Mouse (Mus musculus): ENCODE measurements at regions not wholly inside any gene's neighbourhood (a gene's known extent, or its start where the extent isn't known, plus 50 kb on each side); places are given as distances from the start of the nearest gene placed in this dataset.

- Histone ChIP-seq H3K4me3 (ENCODE audit: extremely low read depth, insufficient read depth, insufficient read length) (no peak overlapping the region), H3K27ac (ENCODE audit: insufficient read depth, low read length) (no peak overlapping the region), H3K27me3 (ENCODE audit: control insufficient read depth, insufficient read depth, low read length) (no peaks in the 10 kb centered on the region), H3K36me3 (ENCODE audit: control insufficient read depth, insufficient read depth, low read length) (no peaks in the 10 kb centered on the region), H3K4me1 (ENCODE audit: control insufficient read depth, insufficient read depth, insufficient read length) (no peaks in the 10 kb centered on the region)
- DNase-seq (ENCODE audit: low read depth in 1 of 2, low spot score in 2 of 2): no peak
- 69% methylated on average over 6 of the region's 6 CpGs for whole genome bisulfite sequencing
- TF ChIP-seq CTCF (IDR thresholded peaks at IDR 0.05; ENCODE audit: extremely low read depth, insufficient read depth, insufficient read length, insufficient replicate concordance): no peak
- no peak for TF ChIP-seq POLR2A (IDR thresholded peaks at IDR 0.05; ENCODE audit: low read depth, low read length)
Measured at GRCm38 (mm10) chr10:125530876-125531275, 141.6 kb upstream of the Slc16a7 start.

GRCm38 (mm10) chr10:125538316-125538715, 149.1 kb upstream of the Slc16a7 start:
- no peaks in the 10 kb centered on the region for H3K4me1 ChIP-seq (ENCODE audit: control insufficient read depth, insufficient read depth, insufficient read length)
- no peak for DNase-seq (ENCODE audit: low read depth in 1 of 2, low spot score in 2 of 2)
- H3K36me3 ChIP-seq (ENCODE audit: control insufficient read depth, insufficient read depth, low read length): no peaks in the 10 kb centered on the region
- H3K27ac ChIP-seq (ENCODE audit: insufficient read depth, low read length): no peak overlapping the region
- TF ChIP-seq POLR2A (IDR thresholded peaks at IDR 0.05; ENCODE audit: low read depth, low read length) (no peak), CTCF (IDR thresholded peaks at IDR 0.05; ENCODE audit: extremely low read depth, insufficient read depth, insufficient read length, insufficient replicate concordance) (no peak)
- 29% methylated on average over 1 of the region's 1 CpGs for WGBS
- H3K4me3 ChIP-seq (ENCODE audit: extremely low read depth, insufficient read depth, insufficient read length): no peak overlapping the region
- no peaks in the 10 kb centered on the region for H3K27me3 ChIP-seq (ENCODE audit: control insufficient read depth, insufficient read depth, low read length)

- Histone ChIP-seq H3K36me3 (ENCODE audit: control insufficient read depth, insufficient read depth, low read length) (no peaks in the 10 kb centered on the region), H3K4me1 (ENCODE audit: control insufficient read depth, insufficient read depth, insufficient read length) (no peaks in the 10 kb centered on the region), H3K27ac (ENCODE audit: insufficient read depth, low read length) (no peak overlapping the region), H3K4me3 (ENCODE audit: extremely low read depth, insufficient read depth, insufficient read length) (no peak overlapping the region), H3K27me3 (ENCODE audit: control insufficient read depth, insufficient read depth, low read length) (no peaks in the 10 kb centered on the region)
- 75% methylated on average over 7 of the region's 7 CpGs for WGBS
- DNase-seq (ENCODE audit: low read depth in 1 of 2, low spot score in 2 of 2): no peak
- TF ChIP-seq POLR2A (IDR thresholded peaks at IDR 0.05; ENCODE audit: low read depth, low read length): no peak
- no peak for TF ChIP-seq CTCF (IDR thresholded peaks at IDR 0.05; ENCODE audit: extremely low read depth, insufficient read depth, insufficient read length, insufficient replicate concordance)
Measured at GRCm38 (mm10) chr10:125586489-125587147, 197.4 kb upstream of the Slc16a7 start.

GRCm38 (mm10) chr10:125593006-125593405, 203.7 kb upstream of the Slc16a7 start:
- 82% methylated on average over 5 of the region's 5 CpGs for WGBS
- H3K4me1 ChIP-seq (ENCODE audit: control insufficient read depth, insufficient read depth, insufficient read length): no peaks in the 10 kb centered on the region
- no peak overlapping the region for H3K27ac ChIP-seq (ENCODE audit: insufficient read depth, low read length)
- DNase-seq (ENCODE audit: low read depth in 1 of 2, low spot score in 2 of 2): no peak
- no peak overlapping the region for H3K4me3 ChIP-seq (ENCODE audit: extremely low read depth, insufficient read depth, insufficient read length)
- no peak for TF ChIP-seq CTCF (IDR thresholded peaks at IDR 0.05; ENCODE audit: extremely low read depth, insufficient read depth, insufficient read length, insufficient replicate concordance)
- TF ChIP-seq POLR2A (IDR thresholded peaks at IDR 0.05; ENCODE audit: low read depth, low read length): no peak
- H3K36me3 ChIP-seq (ENCODE audit: control insufficient read depth, insufficient read depth, low read length): no peaks in the 10 kb centered on the region
- H3K27me3 ChIP-seq (ENCODE audit: control insufficient read depth, insufficient read depth, low read length): no peaks in the 10 kb centered on the region

- TF ChIP-seq CTCF (IDR thresholded peaks at IDR 0.05; ENCODE audit: extremely low read depth, insufficient read depth, insufficient read length, insufficient replicate concordance) (no peak), POLR2A (IDR thresholded peaks at IDR 0.05; ENCODE audit: low read depth, low read length) (no peak)
- H3K36me3 ChIP-seq (ENCODE audit: control insufficient read depth, insufficient read depth, low read length): no peaks in the 10 kb centered on the region
- WGBS: 82% methylated on average over 10 of the region's 10 CpGs
Measured at GRCm38 (mm10) chr10:125607787-125608617, 218.7 kb upstream of the Slc16a7 start.

GRCm38 (mm10) chr10:125610353-125610752, 221.1 kb upstream of the Slc16a7 start:
- WGBS: 80% methylated on average over 5 of the region's 5 CpGs

More at GRCm38 (mm10) chr10:125607787-125608617, 218.7 kb upstream of the Slc16a7 start:
- no peaks in the 10 kb centered on the region for H3K27me3 ChIP-seq (ENCODE audit: control insufficient read depth, insufficient read depth, low read length)
- no peak overlapping the region for H3K27ac ChIP-seq (ENCODE audit: insufficient read depth, low read length)
- DNase-seq (ENCODE audit: low read depth in 1 of 2, low spot score in 2 of 2): no peak
- no peaks in the 10 kb centered on the region for H3K4me1 ChIP-seq (ENCODE audit: control insufficient read depth, insufficient read depth, insufficient read length)
- no peak overlapping the region for H3K4me3 ChIP-seq (ENCODE audit: extremely low read depth, insufficient read depth, insufficient read length)

More at GRCm38 (mm10) chr10:125610353-125610752, 221.1 kb upstream of the Slc16a7 start:
- Histone ChIP-seq H3K36me3 (ENCODE audit: control insufficient read depth, insufficient read depth, low read length) (no peaks in the 10 kb centered on the region), H3K4me3 (ENCODE audit: extremely low read depth, insufficient read depth, insufficient read length) (no peak overlapping the region), H3K27ac (ENCODE audit: insufficient read depth, low read length) (no peak overlapping the region), H3K4me1 (ENCODE audit: control insufficient read depth, insufficient read depth, insufficient read length) (no peaks in the 10 kb centered on the region), H3K27me3 (ENCODE audit: control insufficient read depth, insufficient read depth, low read length) (no peaks in the 10 kb centered on the region)
- TF ChIP-seq CTCF (IDR thresholded peaks at IDR 0.05; ENCODE audit: extremely low read depth, insufficient read depth, insufficient read length, insufficient replicate concordance) (no peak), POLR2A (IDR thresholded peaks at IDR 0.05; ENCODE audit: low read depth, low read length) (no peak)
- DNase-seq (ENCODE audit: low read depth in 1 of 2, low spot score in 2 of 2): no peak

Measured in spleen, adult 2 months (tissue).